Mouse (Mus musculus) midbrain, embryonic 10.5 days (tissue): ENCODE measurements around the gene Tapbp. TPM values are rescaled to one million over a fixed set of nuclear protein-coding genes. Genes with fewer than 3 reads are reported as not detected.

Source experiments
- DNase-seq: peaks from one replicate; pipeline ENCODE4 v3.0.0-alpha.2; 2017; ENCODE audit warnings: low spot score
- H3K27ac ChIP-seq: fragments of 300-500 bp; sonication (generic); replicated peaks from 2 replicates; pipeline ENCODE4 v1.5.1; 2016; ENCODE audit warnings: mild to moderate bottlenecking
- H3K27me3 ChIP-seq: fragments of 300-500 bp; sonication (generic); 2 replicates; pipeline ENCODE4 v1.6.1; 2016; ENCODE audit warnings: low read depth, mild to moderate bottlenecking; ENCODE audit not compliant: poor library complexity, severe bottlenecking
- H3K36me3 ChIP-seq: fragments of 300-500 bp; sonication (generic); 2 replicates; pipeline ENCODE4 v1.6.1; 2016; ENCODE audit warnings: mild to moderate bottlenecking, moderate library complexity
- H3K4me1 ChIP-seq: fragments of 300-500 bp; sonication (generic); 2 replicates; pipeline ENCODE4 v1.6.1; 2016
- H3K4me3 ChIP-seq: fragments of 300-500 bp; sonication (generic); 2 replicates; pipeline ENCODE4 v1.5.1; 2016; ENCODE audit warnings: mild to moderate bottlenecking, moderate library complexity
- H3K9me3 ChIP-seq: fragments of 300-500 bp; sonication (generic); replicated peaks from 2 replicates; pipeline ENCODE4 v1.6.1; 2016; ENCODE audit warnings: mild to moderate bottlenecking
- WGBS: fragments of 180-500 bp; shearing (Covaris S2); methylation state at CpG from one replicate; pipeline ENCODE4 v1.1.7; 2016; 5-methylcytosine and 5-hydroxymethylcytosine counted together
- microRNA-seq: library from miRNA; unstranded; fragments of <30 nt; microRNA quantifications from one replicate; pipeline ENCODE4, GENCODE M21; 2017
- polyA plus RNA-seq: library from polyadenylated mRNA; unstranded; fragments of >200 nt; fragmentation: Nextera tagmentation; extraction: Ambion mirVana; gene quantifications from 2 replicates; pipeline ENCODE4 v1.2.1, GENCODE M21; 2016

The Tapbp gene
- polyA plus RNA-seq, 1 experiment from 2014 or later = 14.9 TPM

- peaks cover 59% of the 10 kb centered on the region for H3K27me3 ChIP-seq
- H3K27ac ChIP-seq = peak overlapping the region; percentile 63; the same call in 1 of the 2 replicates
- peak overlapping the region; percentile 55 for H3K4me3 ChIP-seq
- WGBS = 2% methylated on average over 57 of the region's 57 CpGs
- no peak for DNase-seq
- H3K4me1 ChIP-seq = peaks cover 31% of the 10 kb centered on the region
- no peaks in the 10 kb centered on the region for H3K36me3 ChIP-seq
- H3K9me3 ChIP-seq = no peaks in the 10 kb centered on the region
Measured at GRCm38 (mm10) chr17:33977861-33978557, 62.3 kb downstream of the Tapbp start.

GRCm38 (mm10) chr17:33978631-33979031 lies 62.9 kb downstream of the Tapbp start:
- peak; percentile 46 for DNase-seq
- peak overlapping the region; percentile 63; the same call in 1 of the 2 replicates for H3K27ac ChIP-seq
- peaks cover 31% of the 10 kb centered on the region for H3K4me1 ChIP-seq
- WGBS = under 1% methylated on average over 17 of the region's 17 CpGs
- H3K36me3 ChIP-seq = no peaks in the 10 kb centered on the region
- H3K27me3 ChIP-seq = peaks cover 59% of the 10 kb centered on the region
- H3K4me3 ChIP-seq = peak overlapping the region; percentile 55
- H3K9me3 ChIP-seq = no peaks in the 10 kb centered on the region

Small RNAs within 50 kb of the gene (microRNA-seq; reads per million reads assigned to microRNA genes)
- not detected for gene Gm27740

Other genes with a start within 250 kb of the Tapbp start
- 511 and 521 TPM in 2 replicates for gene Hnrnpm, start 229.0 kb upstream of the Tapbp start, polyA plus RNA-seq
- 35.5 and 39.5 TPM in 2 replicates for gene March2, start 197.2 kb upstream of the Tapbp start, polyA plus RNA-seq
- 363 and 422 TPM in 2 replicates for gene Rab11b, start 155.4 kb upstream of the Tapbp start, polyA plus RNA-seq
- 17.7 and 20.7 TPM in 2 replicates for gene Angptl4, start 134.1 kb upstream of the Tapbp start, polyA plus RNA-seq
- 24.6 and 29.4 TPM in 2 replicates for gene Kank3, start 105.4 kb upstream of the Tapbp start, polyA plus RNA-seq
- 699 and 827 TPM in 2 replicates for gene Rps28, start 91.3 kb upstream of the Tapbp start, polyA plus RNA-seq
- 496 and 518 TPM in 2 replicates for gene Ndufa7, start 91.3 kb upstream of the Tapbp start, polyA plus RNA-seq
- 82.0 and 82.4 TPM in 2 replicates for gene Cd320, start 72.8 kb upstream of the Tapbp start, polyA plus RNA-seq
- gene Gm7029, start 42.1 kb upstream of the Tapbp start, polyA plus RNA-seq = not detected in 2 replicates
- gene Kifc1, start 25.2 kb upstream of the Tapbp start, polyA plus RNA-seq = 7.8 and 9.4 TPM in 2 replicates
- 0.30 TPM in 1 of 2 replicates, not detected in the other for gene Platr17, start 10.8 kb upstream of the Tapbp start, polyA plus RNA-seq
- gene Daxx, start 6.5 kb upstream of the Tapbp start, polyA plus RNA-seq = 77.5 and 82.6 TPM in 2 replicates
- gene Zbtb22, start within 50 bp of the Tapbp start, polyA plus RNA-seq = 23.5 and 24.1 TPM in 2 replicates
- gene Rgl2, start 13.6 kb downstream of the Tapbp start, polyA plus RNA-seq = 43.1 and 46.9 TPM in 2 replicates
- 214 and 240 TPM in 2 replicates for gene Pfdn6, start 24.4 kb downstream of the Tapbp start, polyA plus RNA-seq
- gene Wdr46, start 24.8 kb downstream of the Tapbp start, polyA plus RNA-seq = 47.8 and 52.5 TPM in 2 replicates
- 4.1 and 6.4 TPM in 2 replicates for gene B3galt4, start 35.6 kb downstream of the Tapbp start, polyA plus RNA-seq
- gene Vps52, start 39.9 kb downstream of the Tapbp start, polyA plus RNA-seq = 53.5 and 61.0 TPM in 2 replicates
- gene Rps18, start 40.1 kb downstream of the Tapbp start, polyA plus RNA-seq = 1,339 and 1,576 TPM in 2 replicates
- 45.7 and 50.3 TPM in 2 replicates for gene H2-K1, start 84.4 kb downstream of the Tapbp start, polyA plus RNA-seq
- gene Ring1, start 108.8 kb downstream of the Tapbp start, polyA plus RNA-seq = 13.8 and 15.3 TPM in 2 replicates
- 120 and 128 TPM in 2 replicates for gene H2-Ke6, start 112.2 kb downstream of the Tapbp start, polyA plus RNA-seq
- 221 and 227 TPM in 2 replicates for gene Slc39a7, start 115.8 kb downstream of the Tapbp start, polyA plus RNA-seq
- gene Rxrb, start 115.9 kb downstream of the Tapbp start, polyA plus RNA-seq = 54.0 and 56.9 TPM in 2 replicates
- gene Col11a2, start 123.5 kb downstream of the Tapbp start, polyA plus RNA-seq = 0.92 and 1.1 TPM in 2 replicates
- gene H2-Oa, start 176.4 kb downstream of the Tapbp start, polyA plus RNA-seq = 0.37 and 0.50 TPM in 2 replicates
- gene H2-DMa, start 203.6 kb downstream of the Tapbp start, polyA plus RNA-seq = 6.4 and 9.5 TPM in 2 replicates
- gene Brd2, start 206.7 kb downstream of the Tapbp start, polyA plus RNA-seq = 126 and 137 TPM in 2 replicates
- gene H2-DMb2, start 227.4 kb downstream of the Tapbp start, polyA plus RNA-seq = 0.12 TPM in 1 of 2 replicates, not detected in the other
- gene H2-DMb1, start 237.2 kb downstream of the Tapbp start, polyA plus RNA-seq = 0.39 TPM in 1 of 2 replicates, not detected in the other